Mouse (Mus musculus): ENCODE measurements around the gene Rasal2. TPM values are rescaled to one million over a fixed set of nuclear protein-coding genes. Genes with fewer than 3 reads are reported as not detected.

The Rasal2 gene
- 10 to 100 TPM; 75.9 to 93.0 (median 84.7) TPM for total RNA-seq (2022)

DNA sequence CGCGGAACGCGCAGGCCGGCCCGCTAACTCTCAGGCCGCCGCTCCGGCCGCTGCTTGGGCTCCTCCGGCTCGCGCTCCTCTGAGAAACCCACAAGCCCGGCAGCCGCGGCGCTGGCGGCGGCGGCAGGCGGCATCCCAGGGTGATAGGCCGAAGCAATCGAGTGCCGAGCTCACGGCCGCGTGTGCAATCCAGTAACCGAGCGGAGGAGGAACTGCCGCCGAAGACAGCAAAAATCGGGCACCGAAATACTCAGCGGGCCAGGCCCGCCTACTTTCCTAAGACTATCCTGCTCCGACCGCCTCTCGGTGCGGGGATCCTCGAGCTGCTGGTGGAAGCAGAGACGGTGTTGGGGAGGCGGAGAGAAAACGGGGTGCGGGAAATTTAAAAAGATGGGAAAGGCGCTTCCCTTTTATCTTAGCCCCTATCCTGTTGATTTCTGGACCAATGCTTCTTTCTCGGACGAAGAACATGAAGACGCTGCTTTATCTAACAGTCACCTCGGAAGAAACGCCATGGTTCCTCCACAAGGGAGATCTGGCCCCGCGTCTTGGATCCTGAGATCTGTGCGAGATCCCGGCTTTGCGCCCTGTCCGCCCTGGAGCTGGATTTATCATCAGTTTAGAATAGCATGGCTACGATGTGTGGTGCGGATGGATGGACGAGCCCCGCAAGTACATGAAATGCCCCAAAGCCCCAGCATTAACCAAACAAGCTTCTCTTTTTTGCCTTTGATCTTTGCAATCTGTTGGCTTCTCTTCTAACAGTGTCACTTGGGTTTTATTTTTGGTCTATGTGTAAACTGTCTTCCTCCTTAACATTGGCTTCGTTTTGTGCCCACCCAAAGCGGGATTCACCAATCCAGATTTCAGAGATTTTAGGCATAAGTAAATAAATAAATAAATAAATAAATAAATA, at the start of gene Rasal2:
Gene Rasal2 (minus strand): TSS at position 142 of the 916 bp plus-strand sequence.
- peak; percentile 94 to 95 for DNase-seq (ENCODE audit: low spot score in 2 of 2)

DNA sequence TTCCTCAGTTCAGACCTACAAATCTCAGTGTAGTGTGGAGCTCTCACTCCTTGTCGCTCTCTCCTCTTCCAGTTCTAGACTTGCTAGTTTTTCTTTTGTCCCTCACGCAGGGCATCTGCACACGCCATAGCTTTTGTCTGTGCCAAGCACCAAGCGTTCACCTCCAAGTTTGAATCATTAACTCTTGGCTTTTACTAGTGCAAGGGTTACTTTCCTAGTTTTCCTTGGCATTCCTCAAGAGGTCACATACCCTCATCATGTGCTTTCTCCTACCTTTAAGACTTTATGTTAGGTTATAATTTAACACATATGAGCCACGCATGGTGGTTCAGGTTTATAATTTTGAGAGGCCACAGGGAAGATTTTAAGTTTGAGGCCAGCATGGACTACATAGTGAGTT, 48.9 kb upstream of the Rasal2 start:
- DNase-seq (ENCODE audit: low spot score in 2 of 2) = no peak

DNA sequence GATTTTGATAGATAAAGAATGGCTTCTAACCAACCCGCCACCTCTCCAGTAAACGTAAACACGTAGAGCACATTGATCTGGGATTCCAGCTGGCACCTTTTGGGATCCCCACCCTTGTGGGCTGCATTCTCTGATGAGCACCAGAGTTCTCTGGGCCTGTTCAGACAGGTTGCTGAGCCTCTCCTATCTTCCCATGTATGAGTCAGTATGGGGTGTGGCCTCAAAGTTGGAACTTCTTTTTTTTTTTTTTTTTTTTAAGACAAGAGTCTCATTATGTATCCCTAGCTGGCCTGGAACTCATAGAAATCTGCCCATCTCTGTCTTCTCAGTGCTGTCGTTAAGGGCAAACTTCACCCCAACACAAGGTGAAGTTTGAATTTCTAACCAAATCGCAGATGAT, 47.5 kb upstream of the Rasal2 start:
- DNase-seq (ENCODE audit: low spot score in 2 of 2) = no peak

DNA sequence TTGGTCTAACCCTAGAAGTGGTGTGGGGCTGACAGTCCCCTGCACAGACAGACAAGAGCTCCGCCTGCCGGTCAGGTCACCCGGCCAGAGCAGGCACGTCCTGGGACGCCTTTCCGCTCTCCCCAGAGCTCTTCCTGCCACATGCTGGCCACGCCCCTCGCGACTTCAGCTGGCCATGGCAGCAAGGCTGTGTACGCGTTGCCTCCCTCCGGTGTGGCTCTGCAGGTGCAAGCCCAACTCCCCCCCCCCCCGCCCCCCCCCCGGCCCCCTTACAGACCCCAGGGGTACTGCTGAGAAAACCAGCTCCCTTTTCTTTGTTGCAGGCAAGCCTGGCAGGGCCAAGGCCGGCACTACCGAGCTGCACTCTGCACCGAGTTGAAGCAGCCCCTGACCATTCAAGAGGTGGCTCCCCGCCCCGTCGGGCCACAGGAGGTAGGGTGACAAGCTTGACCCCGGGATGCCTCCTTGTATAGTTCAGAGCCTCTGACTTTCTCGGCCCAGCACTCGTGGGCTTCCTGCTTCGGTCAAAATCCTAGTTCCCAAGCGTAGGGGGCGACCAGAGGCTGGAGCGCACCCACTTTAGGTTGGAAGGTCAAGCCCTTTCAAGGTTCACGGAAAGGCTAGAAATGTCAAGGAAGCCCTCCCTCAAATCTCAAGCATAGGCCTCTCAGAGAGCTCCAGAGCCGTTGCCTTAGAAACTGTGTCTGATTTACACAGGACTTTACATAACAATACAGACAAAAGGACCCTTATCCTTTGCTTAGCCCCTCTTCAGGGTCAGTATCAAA, 46.2 kb upstream of the Rasal2 start, which contains the start of gene Cryzl2:
Gene Cryzl2 (plus strand): TSS at position 157 of the 788 bp plus-strand sequence.
- peak in 1 of 2 experiments; percentile 17 for DNase-seq (ENCODE audit: low spot score in 2 of 2)

DNA sequence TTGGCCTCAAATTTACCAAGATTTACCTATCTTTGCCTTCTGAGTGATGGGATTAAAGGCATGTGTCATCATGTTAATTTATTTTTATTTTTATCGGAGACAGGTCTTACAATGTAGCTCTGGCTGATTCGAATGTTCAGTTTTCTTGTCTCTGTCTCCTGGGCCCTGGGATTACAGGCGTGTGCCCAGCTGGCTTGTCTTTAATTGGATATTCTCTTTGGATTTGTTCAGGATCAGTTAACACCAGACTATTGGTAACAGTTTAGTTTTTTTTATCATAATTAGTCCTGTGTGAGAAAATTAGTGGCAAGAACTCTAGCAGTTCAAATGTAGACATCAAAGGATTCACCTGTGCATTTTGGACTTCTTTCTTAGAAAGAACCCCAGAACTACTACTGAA, 45.4 kb upstream of the Rasal2 start:
- no peak for DNase-seq (ENCODE audit: low spot score in 2 of 2)

DNA sequence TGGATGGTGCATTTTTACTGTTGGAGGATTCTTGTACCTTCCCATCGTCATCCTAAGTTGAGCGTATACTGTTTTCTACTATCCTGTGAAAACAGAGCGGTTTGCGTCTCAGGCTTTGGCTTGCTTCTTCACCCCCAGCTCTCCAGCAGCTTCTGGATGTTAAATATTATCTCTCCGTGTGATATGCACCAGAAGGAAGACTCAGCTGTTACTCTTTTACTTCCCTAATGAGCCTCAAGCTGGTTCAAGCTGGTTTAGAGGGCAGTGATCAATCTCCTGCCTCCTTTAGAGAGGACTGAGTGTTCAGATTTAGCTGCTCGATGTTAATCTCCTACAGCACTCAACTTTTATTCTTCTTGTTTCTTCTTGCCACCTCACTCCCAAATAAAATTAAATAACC, 42.5 kb upstream of the Rasal2 start:
- DNase-seq (ENCODE audit: low spot score in 2 of 2) = no peak

DNA sequence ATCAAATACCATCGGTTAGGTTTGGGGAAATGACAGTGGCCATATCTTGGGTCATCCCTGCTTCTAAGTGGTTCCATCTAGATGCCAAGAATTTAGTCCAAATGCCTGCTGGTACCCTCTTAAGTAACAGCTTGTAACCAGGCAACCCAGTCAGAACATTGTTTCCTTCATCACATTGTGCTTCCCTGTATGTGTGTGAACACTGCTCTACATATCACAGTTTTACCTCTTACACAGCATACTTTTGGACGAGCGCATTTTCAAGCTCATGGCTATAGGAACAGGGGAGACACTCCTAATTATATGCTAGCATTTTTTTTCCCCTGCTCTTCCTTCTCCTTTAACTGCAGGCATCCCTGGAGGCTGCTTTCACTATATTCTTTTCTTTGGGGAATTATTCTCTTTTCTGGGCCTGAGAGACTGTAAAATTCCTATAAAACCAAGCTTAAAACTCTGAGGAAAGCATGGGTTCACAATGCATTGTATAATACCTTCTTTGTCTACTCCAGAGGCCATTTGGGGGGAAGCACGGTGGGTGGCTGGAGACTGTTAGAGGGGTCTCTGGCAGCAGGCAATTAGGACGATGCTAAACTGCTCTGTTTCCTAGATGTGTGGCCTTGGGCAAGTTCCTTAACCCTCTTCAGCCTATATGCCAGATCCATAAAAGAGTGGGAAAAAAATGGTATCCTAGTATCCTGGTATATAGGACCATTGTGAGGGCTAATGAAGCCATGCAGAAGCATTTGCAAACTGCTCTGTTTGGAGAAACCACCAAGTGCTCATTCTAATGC, 40.6 kb upstream of the Rasal2 start:
- no peak for DNase-seq (ENCODE audit: low spot score in 2 of 2)

DNA sequence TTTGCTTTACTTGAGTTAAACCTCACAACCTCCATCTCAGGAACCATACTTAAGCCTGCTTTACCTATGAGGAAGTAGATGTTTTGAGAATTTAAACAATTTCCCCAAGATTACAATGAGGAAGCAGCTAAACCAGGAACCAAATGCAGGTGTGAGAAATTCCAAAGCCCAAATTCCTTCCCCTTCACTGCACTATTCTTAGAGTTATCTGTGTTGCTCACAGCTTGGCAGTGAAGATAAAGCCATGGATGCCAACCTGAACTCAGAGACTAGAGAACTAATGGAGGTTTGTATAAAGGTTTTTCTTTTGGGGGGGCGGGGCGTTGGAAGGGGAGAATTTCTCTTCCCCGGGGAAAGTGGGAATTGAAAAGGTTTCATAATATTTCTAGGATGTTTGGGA, 39.9 kb upstream of the Rasal2 start:
- DNase-seq (ENCODE audit: low spot score in 2 of 2) = no peak

DNA sequence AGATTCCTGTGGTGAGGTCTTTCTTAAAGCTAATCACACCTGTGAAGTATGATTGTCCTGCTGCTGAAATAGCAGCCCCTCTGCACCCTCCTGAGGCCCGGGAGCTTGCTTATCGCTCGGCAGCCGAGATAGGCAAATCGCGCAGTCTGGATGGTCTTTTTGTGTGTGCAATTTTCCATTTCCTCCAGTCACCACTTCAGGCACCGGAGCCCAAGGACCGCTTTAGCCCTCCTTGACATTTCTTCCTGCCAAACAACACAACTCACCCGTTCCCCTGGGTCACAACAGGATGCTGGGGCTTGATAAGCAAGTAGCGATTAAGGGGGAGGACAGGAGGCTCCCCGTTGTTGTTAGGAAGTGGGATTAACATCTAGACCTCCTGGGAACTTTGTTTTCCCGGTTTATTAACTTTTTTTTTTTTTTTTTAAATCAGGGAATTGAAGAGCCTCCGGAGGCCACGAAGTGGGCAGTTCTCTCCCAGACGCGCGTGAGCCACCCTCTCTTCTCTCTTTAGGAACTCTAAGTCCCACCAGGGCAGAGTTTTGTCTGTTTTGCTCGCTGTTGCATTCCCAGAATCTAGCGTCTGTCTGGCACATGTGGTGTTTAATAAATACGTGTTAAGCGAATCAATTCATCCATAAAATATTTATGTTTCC, 37.7 kb upstream of the Rasal2 start:
- no peak for DNase-seq (ENCODE audit: low spot score in 2 of 2)

DNA sequence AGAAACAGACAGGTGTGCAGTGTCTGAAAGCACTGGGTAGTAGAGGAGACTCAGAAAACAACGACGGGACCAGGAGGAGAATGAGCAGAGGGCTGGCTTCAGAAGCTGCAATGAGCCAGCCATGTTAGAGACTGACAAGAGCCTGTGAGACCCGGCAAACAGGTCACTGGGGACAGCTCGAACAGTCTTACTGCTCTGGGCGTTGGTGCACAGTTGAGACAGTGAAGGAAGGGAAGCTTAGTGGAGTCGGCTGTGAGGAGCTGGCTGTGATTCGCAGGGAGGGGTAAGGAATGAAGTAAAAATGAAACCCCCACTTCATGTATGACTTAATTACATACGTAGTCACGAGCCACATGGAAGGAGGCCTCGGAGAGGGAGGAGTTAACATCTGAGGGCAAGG, 37.1 kb upstream of the Rasal2 start:
- DNase-seq (ENCODE audit: low spot score in 2 of 2) = no peak

DNA sequence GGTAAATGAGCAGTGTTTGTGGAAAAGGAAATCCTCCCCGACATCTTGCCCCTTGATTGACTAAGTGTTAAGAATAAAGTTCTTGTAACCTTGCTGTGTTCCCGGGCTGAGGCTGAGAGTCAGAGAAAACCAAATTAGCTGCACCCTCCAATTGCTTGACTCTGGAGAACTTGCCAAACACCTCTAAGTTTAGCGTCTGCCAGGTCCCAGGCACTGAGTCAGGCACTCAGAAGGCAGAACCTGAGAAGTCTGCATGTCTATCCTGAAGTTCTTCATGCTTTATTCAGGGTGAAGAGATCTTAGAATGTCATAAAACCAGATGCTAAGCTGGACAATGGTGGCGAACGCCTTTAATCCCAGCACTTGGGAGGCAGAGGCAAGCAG, 36.4 kb upstream of the Rasal2 start:
- DNase-seq (ENCODE audit: low spot score in 2 of 2) = no peak

DNA sequence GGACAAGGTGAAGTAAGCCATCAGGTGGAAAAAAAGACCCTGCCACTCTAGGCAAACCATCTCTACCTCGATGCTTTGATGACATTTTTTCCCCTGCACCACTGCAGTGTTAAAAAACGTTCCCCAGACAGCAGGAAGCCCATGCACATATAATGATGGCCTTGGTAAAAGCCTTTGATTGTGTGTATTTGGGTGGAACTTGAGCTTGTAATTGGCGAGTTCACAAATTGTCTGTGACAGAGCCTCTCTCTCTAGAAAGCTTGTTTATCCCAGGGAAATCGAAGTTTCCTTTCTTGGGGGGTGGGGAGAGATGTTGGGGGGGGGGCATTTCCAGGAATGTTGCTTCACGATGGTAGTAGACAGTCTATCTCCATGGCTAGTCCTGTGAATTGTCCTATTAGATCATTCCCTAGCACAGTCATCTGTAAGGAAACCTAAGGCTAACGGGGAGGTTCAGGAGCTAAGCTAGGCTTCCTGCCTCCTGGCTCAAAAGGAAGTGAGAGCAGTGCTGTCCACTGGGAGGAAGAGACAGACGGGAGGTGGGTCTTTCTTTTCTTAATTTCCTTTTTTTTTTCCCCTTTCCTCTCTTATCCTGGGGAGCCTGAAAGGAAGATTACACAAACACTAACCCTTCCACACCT, 35.9 kb upstream of the Rasal2 start:
- no peak for DNase-seq (ENCODE audit: low spot score in 2 of 2)

DNA sequence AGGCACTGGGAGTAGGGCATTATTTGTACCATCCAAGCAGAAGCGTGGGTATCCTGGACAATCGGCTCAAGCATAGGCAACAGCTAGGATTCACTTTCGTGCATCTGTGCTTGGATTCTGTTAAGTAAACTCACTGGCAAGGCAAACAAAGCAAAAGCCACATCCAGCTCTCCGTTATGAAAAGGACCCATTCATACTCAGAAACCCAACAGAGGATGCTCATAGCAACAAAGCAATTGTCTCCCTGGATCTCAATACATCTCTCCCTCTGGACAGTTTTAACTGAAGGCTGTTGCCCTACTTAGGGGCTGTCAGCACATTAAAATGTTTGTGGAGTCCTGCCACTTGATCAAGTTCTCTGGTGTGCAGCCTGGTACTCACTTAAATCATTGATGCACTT, 34.7 kb upstream of the Rasal2 start:
- DNase-seq (ENCODE audit: low spot score in 2 of 2) = peak in 1 of 2 experiments; percentile 33

DNA sequence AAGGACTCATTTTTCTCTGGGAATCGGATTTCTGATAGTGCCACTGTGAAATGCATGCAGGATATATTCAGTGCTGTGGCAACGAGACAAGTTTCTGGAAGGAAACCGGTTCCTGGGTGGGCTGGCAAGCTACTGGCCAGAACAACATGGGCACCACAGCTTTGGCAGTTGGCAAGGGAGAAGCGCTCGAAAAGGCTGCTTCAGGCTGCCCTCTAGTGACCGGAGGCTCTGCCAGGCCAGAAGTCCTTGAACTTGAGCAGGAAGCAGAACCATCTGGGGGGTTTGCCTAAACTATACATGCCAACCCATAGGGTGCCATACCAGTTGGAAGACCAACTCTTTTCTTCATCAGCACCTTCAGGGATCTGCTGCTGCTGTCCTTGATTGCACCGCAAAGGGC, 33.9 kb upstream of the Rasal2 start:
- DNase-seq (ENCODE audit: low spot score in 2 of 2) = peak; percentile 74

DNA sequence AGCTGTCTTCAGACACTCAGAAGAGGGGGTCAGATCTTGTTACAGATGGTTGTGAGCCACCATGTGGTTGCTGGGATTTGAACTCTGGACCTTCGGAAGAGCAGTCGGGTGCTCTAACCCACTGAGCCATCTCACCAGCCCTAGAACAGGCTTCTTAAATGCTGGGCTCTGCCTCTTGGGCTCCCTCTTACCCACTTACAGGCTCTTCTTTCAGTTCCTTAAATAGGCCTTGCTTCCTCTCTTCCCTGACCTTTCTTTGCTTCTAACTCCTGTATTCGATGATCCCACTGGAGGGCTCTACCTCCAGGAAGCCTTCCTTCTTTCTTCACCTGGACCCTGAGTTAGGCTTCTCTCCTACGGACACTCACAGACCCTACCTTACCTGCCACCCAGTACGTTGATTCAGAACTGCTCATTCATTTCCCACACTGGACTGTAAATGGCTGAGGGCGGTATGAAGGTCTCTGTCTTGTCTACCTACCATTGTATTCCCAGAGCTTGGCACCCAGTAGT, 33.1 kb upstream of the Rasal2 start:
- DNase-seq (ENCODE audit: low spot score in 2 of 2) = no peak

DNA sequence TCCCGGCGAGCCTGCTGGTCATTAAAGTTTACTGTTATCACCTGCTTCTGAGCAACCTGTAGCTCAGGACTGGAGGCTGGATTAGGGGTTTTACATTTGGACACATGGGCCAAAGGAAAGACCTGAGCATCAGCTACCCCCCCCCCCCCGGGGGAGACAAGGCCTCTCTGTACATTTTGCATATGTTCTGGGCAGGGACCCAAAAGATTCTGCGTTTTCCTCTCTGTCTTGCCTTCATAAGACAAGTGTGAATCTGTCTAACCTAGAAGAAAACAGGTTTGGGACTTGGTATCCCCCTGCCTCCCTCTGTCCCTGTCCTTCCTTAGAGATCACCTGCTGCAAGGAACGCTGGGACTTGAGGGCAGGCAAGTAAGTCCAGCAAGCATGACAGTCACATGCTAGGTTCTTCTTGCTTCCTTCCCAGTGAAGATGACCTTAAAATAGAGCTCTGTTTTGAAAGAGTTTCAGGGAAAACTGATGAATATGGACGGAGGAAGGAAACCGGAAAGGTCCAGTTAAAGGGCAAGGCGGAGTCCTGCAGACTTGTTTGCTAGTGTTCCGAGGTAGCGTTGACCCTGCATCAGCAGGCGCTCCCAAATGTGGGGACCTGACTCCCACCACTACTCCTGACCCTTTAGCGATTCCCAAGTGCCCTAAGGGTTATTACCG, 32.4 kb upstream of the Rasal2 start:
- DNase-seq (ENCODE audit: low spot score in 2 of 2) = no peak

DNA sequence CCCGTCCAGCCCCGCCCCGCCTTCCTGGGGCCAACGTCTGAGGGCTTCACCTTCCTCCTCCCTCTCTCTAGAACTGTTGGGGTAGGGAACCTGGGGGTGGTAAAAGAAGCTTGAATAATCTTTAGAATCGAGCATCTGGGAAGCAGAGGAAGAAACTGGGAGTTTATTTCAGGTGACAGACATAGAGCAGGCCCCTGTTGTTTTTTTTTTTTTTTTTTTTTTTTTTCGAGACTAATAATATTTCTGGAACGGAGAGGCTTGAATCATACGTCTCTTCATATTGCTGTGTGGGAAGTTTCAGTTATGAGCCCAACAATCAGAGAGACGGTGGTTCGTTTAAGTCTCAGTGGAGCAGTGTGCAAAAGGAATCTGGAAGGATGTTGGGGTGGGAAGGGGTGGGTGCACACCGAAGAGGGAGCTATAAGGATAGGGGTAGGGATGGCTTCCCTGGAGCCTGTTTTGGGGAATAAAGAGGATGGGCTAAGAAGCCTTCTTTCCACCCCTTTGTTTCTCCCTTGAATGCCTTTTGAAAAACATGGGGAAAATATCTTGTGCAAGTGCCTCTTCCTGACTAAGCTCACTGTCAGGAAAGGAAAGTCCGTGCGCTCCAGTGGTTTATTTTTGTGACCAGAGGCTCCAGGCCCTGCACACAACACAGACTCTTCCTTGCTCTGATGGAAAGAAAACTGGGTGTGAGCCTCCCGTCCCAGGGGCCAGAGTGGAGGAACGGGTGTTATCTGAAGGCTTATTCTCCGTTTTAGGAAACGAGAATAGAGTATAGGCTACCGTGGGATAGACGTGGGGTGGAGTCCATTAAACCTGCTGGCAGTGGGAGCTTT, 31.5 kb upstream of the Rasal2 start:
- no peak for DNase-seq (ENCODE audit: low spot score in 2 of 2)

DNA sequence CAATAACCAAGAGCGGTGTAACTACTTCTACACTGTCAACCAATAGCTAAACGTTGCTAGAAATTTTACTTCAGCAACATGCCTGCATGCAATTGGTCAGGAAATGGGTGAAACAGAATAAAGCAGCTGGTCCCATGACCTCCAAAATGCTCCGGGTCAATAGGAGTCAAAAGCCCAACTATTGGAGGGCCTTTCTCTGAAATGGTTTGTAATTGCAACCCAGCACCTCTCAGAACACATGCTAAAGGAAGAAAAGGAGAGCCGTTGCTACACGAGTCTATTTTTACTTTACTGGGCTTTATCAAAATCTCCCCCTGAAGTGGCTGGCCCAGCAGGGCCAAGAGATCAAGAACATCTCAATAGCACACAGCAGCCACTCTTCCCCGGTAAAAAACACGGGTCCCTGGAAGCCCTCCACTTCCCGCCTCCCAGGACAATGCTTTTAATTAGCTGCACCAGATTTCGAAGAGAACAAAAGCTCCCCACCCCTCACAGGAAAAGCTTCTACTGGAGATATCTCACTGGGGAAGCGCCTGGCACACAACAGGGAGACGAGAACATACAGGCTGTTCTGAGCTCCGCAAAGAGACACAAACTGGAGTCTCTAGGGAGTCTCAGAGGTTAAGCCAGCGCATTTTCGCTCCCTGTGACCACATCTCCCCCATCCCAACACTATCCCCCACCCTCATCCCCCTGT, 30.8 kb upstream of the Rasal2 start:
- DNase-seq (ENCODE audit: low spot score in 2 of 2) = peak; percentile 52 to 60
